Mouse (Mus musculus): Measurements from ENCODE around the gene Olfr1535.

Gene Olfr1535

GRCm38 (mm10) chr13:21506221-21506649 is 53.5 kb downstream of the Olfr1535 start:
- Histone ChIP-seq H3K4me3 (replicated peaks; ENCODE audit: low read length) (peak overlapping the region; percentile 83), H3K36me3 (ENCODE audit: insufficient read depth, low read length) (no peaks in the 10 kb centered on the region), H3K4me1 (replicated peaks; ENCODE audit: low read depth, low read length) (peaks cover 4% of the 10 kb centered on the region), H3K9me3 (ENCODE audit: low read length) (no peaks in the 10 kb centered on the region), H3K27me3 (ENCODE audit: insufficient read depth, low read length) (no peaks in the 10 kb centered on the region)
- TF ChIP-seq NANOG (IDR thresholded peaks at IDR 0.05; ENCODE audit: borderline replicate concordance, low read length) (no peak), CTCF (conservative IDR thresholded peaks at IDR 0.05; ENCODE audit: low read length) (no peak), POU5F1 (IDR thresholded peaks at IDR 0.05; ENCODE audit: borderline replicate concordance, low read length) (no peak)

Measured in E14TG2a.4 (cell line).